Mouse (Mus musculus) bone marrow macrophage, adult 2 months (primary cell): ENCODE measurements around the gene Cyp2u1. TPM values are rescaled to one million over a fixed set of nuclear protein-coding genes. Genes with fewer than 3 reads are reported as not detected.

Source experiments
- H3K27ac ChIP-seq: 2 replicates; pipeline ENCODE4 v1.5.1; 2012; ENCODE audit warnings: low read depth, low read length; ENCODE audit not compliant: insufficient read depth
- H3K4me1 ChIP-seq: 2 replicates; pipeline ENCODE4 v1.6.1; 2012; ENCODE audit warnings: low read length; ENCODE audit not compliant: control insufficient read depth, insufficient read depth
- H3K4me3 ChIP-seq: 2 replicates; pipeline ENCODE4 v1.5.1; 2012; ENCODE audit warnings: mild to moderate bottlenecking, low read length, moderate library complexity; ENCODE audit not compliant: insufficient read depth
- CTCF ChIP-seq: IDR thresholded peaks from 2 replicates; pipeline ENCODE4 v1.5.1; 2012; ENCODE audit warnings: low read depth, mild to moderate bottlenecking, low read length, moderate library complexity
- POLR2A ChIP-seq: IDR thresholded peaks from 2 replicates; pipeline ENCODE4 v1.6.1; 2012; ENCODE audit warnings: mild to moderate bottlenecking, low read depth, low read length, borderline replicate concordance
- polyA plus RNA-seq: library from polyadenylated mRNA; stranded (reverse); fragments of >200 nt; gene quantifications from 2 replicates; pipeline ENCODE4 v1.2.4, GENCODE M21; 2012; ENCODE audit not compliant: missing spikeins, insufficient read depth, insufficient read length

The Cyp2u1 gene
- polyA plus RNA-seq, 1 experiment: 0.56 TPM

DNA sequence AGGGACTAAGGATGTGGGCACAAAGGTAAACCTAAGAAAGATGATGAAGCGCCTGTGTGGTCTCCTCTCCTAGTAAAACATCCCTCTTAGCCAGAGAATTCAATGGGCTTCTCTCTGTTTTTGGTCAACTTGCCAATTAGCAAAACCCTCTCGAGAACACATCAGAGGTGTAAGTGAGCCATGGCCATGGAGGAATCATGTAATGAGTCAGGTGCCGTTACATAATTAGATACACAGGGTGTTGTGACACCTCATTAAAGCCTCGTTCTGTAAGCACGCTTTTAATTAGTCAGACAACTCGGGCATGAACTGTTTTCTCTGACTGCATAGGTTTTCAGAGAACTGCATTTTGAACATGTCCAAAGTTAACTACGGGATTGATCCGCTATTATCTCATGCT is 33.6 kb upstream of the Cyp2u1 start:
- TF ChIP-seq CTCF (no peak), POLR2A (no peak)
- no peak overlapping the region for H3K4me3 ChIP-seq
- peaks cover 14% of the 10 kb centered on the region for H3K4me1 ChIP-seq
- H3K27ac ChIP-seq: no peak overlapping the region

DNA sequence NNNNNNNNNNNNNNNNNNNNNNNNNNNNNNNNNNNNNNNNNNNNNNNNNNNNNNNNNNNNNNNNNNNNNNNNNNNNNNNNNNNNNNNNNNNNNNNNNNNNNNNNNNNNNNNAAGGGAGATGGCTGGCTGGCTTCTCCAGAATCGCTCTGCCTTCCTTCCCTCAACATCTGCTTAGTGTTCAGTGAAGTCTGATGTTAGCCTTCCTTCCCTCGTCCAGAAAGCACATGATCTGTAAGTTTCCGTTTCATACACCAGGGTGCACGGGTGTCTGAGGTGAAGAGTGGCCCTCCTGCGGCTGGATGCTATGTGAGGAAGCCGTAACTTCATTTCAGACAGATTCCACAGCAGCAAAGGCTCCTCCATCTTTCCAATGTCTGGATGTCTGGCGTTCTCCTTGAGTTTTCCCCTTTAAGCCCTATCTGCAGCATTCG is 32.1 kb upstream of the Cyp2u1 start:
- TF ChIP-seq CTCF (no peak), POLR2A (no peak)
- Histone ChIP-seq H3K4me3 (no peak overlapping the region), H3K4me1 (peaks cover 25% of the 10 kb centered on the region), H3K27ac (no peak overlapping the region)

GRCm38 (mm10) chr3:131327189-131327588 is 24.2 kb upstream of the Cyp2u1 start:
- H3K27ac ChIP-seq: no peak overlapping the region
- H3K4me3 ChIP-seq: no peak overlapping the region
- no peak for TF ChIP-seq POLR2A
- no peak for TF ChIP-seq CTCF
- peaks cover 15% of the 10 kb centered on the region for H3K4me1 ChIP-seq

DNA sequence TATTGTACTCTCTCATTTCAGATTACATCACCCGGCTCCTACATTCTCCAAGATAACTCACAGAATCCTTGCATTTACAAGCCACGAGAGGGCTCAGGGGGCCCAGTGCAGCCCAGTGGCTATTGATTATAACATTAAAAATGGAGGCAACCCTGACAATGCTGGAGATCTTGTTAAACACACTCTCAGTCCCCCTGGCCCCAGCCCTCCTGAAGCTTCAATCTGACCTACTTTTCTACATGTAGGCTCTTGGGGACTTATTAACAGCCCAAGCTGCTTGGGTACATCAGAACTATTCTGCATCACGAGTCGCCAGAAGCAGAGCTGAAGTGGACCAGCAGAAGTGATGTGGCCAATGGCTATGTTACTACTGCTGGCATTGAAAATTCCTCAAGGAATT is 23.6 kb upstream of the Cyp2u1 start:
- Histone ChIP-seq H3K4me3 (no peak overlapping the region), H3K4me1 (peaks cover 14% of the 10 kb centered on the region), H3K27ac (no peak overlapping the region)
- TF ChIP-seq POLR2A (no peak), CTCF (no peak)

- no peak overlapping the region for H3K27ac ChIP-seq
- TF ChIP-seq POLR2A: no peak
- TF ChIP-seq CTCF: no peak
- no peaks in the 10 kb centered on the region for H3K4me1 ChIP-seq
Measured at GRCm38 (mm10) chr3:131322081-131322815, 19.2 kb upstream of the Cyp2u1 start.

DNA sequence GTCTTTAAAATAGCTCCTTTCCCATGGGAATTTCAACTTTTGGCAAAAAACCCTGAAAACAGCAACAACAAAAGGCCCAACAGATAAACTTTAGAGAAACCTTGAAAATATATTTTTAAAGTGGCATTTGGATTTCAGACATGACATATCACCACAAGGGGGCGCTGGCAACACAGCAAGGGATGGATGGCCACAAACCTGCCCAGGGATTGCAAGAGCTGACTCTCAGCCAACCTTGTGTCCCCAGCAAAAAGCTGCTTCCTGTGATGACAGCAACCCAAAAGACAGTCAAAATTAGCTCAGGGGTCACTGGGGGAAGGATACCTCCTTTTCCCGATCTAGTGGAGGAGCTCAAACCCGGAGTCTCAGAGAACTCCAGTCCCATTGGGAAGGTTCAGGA is 17.2 kb upstream of the Cyp2u1 start:
- H3K4me1 ChIP-seq: no peaks in the 10 kb centered on the region
- H3K27ac ChIP-seq: no peak overlapping the region
- no peak overlapping the region for H3K4me3 ChIP-seq
- no peak for TF ChIP-seq POLR2A
- peak; percentile 82 for TF ChIP-seq CTCF

More at GRCm38 (mm10) chr3:131322081-131322815, 19.2 kb upstream of the Cyp2u1 start:
- H3K4me3 ChIP-seq: no peak overlapping the region

DNA sequence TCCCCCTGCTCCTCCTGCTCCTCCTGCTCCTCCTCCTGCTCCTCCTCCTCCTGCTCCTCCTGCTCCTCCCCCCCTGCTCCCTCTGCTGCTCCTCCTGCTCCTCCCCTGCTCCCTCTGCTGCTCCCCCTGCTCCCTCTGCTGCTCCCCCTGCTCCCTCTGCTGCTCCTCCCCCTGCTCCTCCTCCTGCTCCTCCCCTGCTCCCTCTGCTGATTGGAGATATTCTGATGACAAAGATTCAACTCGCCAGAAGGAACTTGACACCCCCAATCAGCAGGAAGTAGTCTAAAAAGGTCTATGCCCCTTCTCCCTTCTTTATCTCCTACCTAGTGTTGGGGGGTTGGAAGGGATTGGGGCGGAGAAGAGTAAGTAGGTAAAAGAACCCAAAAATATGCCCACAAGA is 15.2 kb upstream of the Cyp2u1 start:
- Histone ChIP-seq H3K4me1 (no peaks in the 10 kb centered on the region), H3K4me3 (no peak overlapping the region), H3K27ac (no peak overlapping the region)
- TF ChIP-seq CTCF: no peak
- TF ChIP-seq POLR2A: no peak

- H3K27ac ChIP-seq: no peak overlapping the region
- no peaks in the 10 kb centered on the region for H3K4me1 ChIP-seq
- no peak for TF ChIP-seq POLR2A
- no peak for TF ChIP-seq CTCF
- H3K4me3 ChIP-seq: no peak overlapping the region
Measured at GRCm38 (mm10) chr3:131317126-131317525, 14.1 kb upstream of the Cyp2u1 start.

GRCm38 (mm10) chr3:131315957-131316510 is 13.0 kb upstream of the Cyp2u1 start:
- H3K27ac ChIP-seq: no peak overlapping the region
- H3K4me1 ChIP-seq: no peaks in the 10 kb centered on the region
- no peak overlapping the region for H3K4me3 ChIP-seq
- no peak for TF ChIP-seq POLR2A
- TF ChIP-seq CTCF: no peak

DNA sequence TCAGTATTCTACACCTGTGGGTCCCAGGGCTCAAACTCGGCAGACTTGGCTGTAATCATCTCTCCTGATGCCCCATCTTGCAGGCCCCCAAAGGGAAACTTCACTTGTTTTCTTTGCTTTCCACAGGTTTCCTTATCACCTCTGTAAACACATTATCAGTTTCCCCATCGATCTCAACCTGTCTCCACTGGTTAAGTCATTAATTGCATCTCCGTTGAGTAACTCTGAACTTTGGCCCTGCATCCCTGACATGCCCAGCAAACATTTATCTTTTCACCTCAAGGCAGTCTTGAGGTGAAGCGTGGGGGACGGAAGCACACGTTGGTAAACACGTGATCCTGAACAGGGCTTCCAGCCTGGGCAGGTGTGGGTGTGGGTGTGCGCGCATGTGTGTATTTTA is 9.3 kb upstream of the Cyp2u1 start:
- H3K4me3 ChIP-seq: no peak overlapping the region
- TF ChIP-seq POLR2A (no peak), CTCF (no peak)
- no peak overlapping the region for H3K27ac ChIP-seq
- no peaks in the 10 kb centered on the region for H3K4me1 ChIP-seq

DNA sequence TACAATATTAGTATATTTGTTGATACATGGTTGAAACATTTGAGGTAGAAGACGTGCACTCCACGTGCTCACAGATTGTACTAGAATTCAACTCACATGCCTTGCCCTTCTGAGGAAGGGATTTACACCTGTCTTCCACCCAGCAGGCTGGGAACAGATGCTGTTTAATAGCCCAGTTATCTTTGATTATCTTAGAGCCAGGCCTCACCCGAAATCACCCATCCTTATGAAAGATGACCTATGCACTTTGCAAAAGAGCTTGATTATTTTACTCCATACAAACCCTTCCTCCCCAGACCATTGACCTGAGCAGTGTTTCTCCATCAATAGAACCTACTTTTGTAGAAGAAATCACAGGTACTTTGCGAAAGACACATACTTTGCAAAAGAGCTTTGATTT is 7.5 kb upstream of the Cyp2u1 start:
- Histone ChIP-seq H3K27ac (no peak overlapping the region), H3K4me3 (no peak overlapping the region), H3K4me1 (no peaks in the 10 kb centered on the region)
- TF ChIP-seq CTCF (no peak), POLR2A (no peak)
